Mouse (Mus musculus): ENCODE results near the gene Ucp3.

DNA sequence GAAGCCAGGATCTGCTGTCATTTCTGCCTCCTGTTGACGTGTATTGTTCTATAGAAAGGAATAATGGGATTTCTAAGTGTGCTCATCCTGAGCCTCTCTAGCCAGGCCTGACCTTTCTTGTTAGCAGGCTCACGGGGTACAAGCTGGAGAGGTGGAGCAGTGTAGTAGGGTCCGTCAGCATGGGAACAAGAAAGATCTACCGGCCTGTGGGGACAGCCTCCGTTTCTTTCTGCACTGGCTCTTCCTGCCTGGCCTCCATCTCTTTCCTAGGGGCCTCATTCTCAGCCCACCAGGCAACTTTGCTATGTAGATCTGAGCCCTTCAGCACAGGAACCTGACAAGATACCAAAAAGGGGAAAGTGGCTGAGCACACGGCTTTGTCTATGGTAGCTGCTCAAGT, 4.0 kb upstream of the Ucp3 start:
- no peak for TF ChIP-seq CTCF (IDR thresholded peaks at IDR 0.05; ENCODE audit: low read depth, low read length)
- TF ChIP-seq GATA1 (IDR thresholded peaks at IDR 0.05; ENCODE audit: borderline replicate concordance, low read length) = no peak
- no peak for TF ChIP-seq TAL1 (conservative IDR thresholded peaks at IDR 0.05; ENCODE audit: low read depth, low read length)
- no peak for TF ChIP-seq GATA2 (IDR thresholded peaks at IDR 0.05; ENCODE audit: borderline replicate concordance, low read depth, low read length)
